Mouse (Mus musculus): ENCODE results near the gene Ect2. TPM values are rescaled to one million over a fixed set of nuclear protein-coding genes. Genes with fewer than 3 reads are reported as not detected.

Gene Ect2
- total and polyA plus RNA-seq, 2 experiments from 2014 or later, result 8.6 to 14.7 TPM

- no peak overlapping the region for H3K4me3 ChIP-seq (ENCODE audit: low read depth, low read length)
- no peak overlapping the region for H3K9ac ChIP-seq (replicated peaks; ENCODE audit: low read depth, low read length)
- 46% methylated on average over 13 of the region's 13 CpGs for WGBS
- no peaks in the 10 kb centered on the region for H3K4me1 ChIP-seq (ENCODE audit: control insufficient read depth, insufficient read depth)
- H3K36me3 ChIP-seq (replicated peaks; ENCODE audit: control insufficient read depth, insufficient read depth, low read length), result peaks cover 5% of the 10 kb centered on the region; the same call in 1 of the 2 replicates
- no peak for DNase-seq (ENCODE audit: low spot score)
- ATAC-seq (ENCODE audit: insufficient read depth, low read depth), result peak; percentile 76
- H3K27ac ChIP-seq (ENCODE audit: low read depth), result no peak overlapping the region
- TF ChIP-seq EP300 (IDR thresholded peaks at IDR 0.05; ENCODE audit: low read depth), result no peak
- TF ChIP-seq CTCF (IDR thresholded peaks at IDR 0.05; ENCODE audit: low read depth), result no peak
- H3K9me3 ChIP-seq (replicated peaks; ENCODE audit: control insufficient read depth, low read length), result no peaks in the 10 kb centered on the region
- H3K4me2 ChIP-seq (ENCODE audit: low read depth, low read length), result no peak overlapping the region
- no peaks in the 10 kb centered on the region for H3K27me3 ChIP-seq (ENCODE audit: control insufficient read depth, insufficient read depth, low read length)
These were observed 72.2 kb downstream of the Ect2 start for GRCm38 (mm10) chr3:27081229-27082060.

GRCm38 (mm10) chr3:27080061-27080770, 73.5 kb downstream of the Ect2 start:
- WGBS, result 49% methylated on average over 7 of the region's 7 CpGs
- Histone ChIP-seq H3K36me3 (replicated peaks; ENCODE audit: control insufficient read depth, insufficient read depth, low read length) (no peaks in the 10 kb centered on the region), H3K4me1 (ENCODE audit: control insufficient read depth, insufficient read depth) (no peaks in the 10 kb centered on the region), H3K9ac (replicated peaks; ENCODE audit: low read depth, low read length) (no peak overlapping the region), H3K27me3 (ENCODE audit: control insufficient read depth, insufficient read depth, low read length) (no peaks in the 10 kb centered on the region), H3K9me3 (replicated peaks; ENCODE audit: control insufficient read depth, low read length) (no peaks in the 10 kb centered on the region), H3K4me3 (ENCODE audit: low read depth, low read length) (no peak overlapping the region), H3K27ac (ENCODE audit: low read depth) (no peak overlapping the region), H3K4me2 (ENCODE audit: low read depth, low read length) (no peak overlapping the region)
- no peak for DNase-seq (ENCODE audit: low spot score)
- TF ChIP-seq EP300 (IDR thresholded peaks at IDR 0.05; ENCODE audit: low read depth) (no peak), CTCF (IDR thresholded peaks at IDR 0.05; ENCODE audit: low read depth) (no peak)
- no peak for ATAC-seq (ENCODE audit: insufficient read depth, low read depth)

GRCm38 (mm10) chr3:27073884-27074283, 79.8 kb downstream of the Ect2 start:
- Histone ChIP-seq H3K4me2 (ENCODE audit: low read depth, low read length) (no peak overlapping the region), H3K9ac (replicated peaks; ENCODE audit: low read depth, low read length) (no peak overlapping the region), H3K27me3 (ENCODE audit: control insufficient read depth, insufficient read depth, low read length) (no peaks in the 10 kb centered on the region), H3K4me3 (ENCODE audit: low read depth, low read length) (no peak overlapping the region), H3K4me1 (ENCODE audit: control insufficient read depth, insufficient read depth) (no peaks in the 10 kb centered on the region), H3K9me3 (replicated peaks; ENCODE audit: control insufficient read depth, low read length) (no peaks in the 10 kb centered on the region), H3K27ac (ENCODE audit: low read depth) (no peak overlapping the region), H3K36me3 (replicated peaks; ENCODE audit: control insufficient read depth, insufficient read depth, low read length) (no peaks in the 10 kb centered on the region)
- no peak for TF ChIP-seq CTCF (IDR thresholded peaks at IDR 0.05; ENCODE audit: low read depth)
- no peak for TF ChIP-seq EP300 (IDR thresholded peaks at IDR 0.05; ENCODE audit: low read depth)
- no peak for DNase-seq (ENCODE audit: low spot score)
- ATAC-seq (ENCODE audit: insufficient read depth, low read depth), result no peak
- 26% methylated on average over 2 of the region's 2 CpGs for WGBS

GRCm38 (mm10) chr3:27071706-27072105, 82.0 kb downstream of the Ect2 start:
- H3K27ac ChIP-seq (ENCODE audit: low read depth), result no peak overlapping the region
- WGBS, result 80% methylated on average over 4 of the region's 4 CpGs
- TF ChIP-seq EP300 (IDR thresholded peaks at IDR 0.05; ENCODE audit: low read depth), result no peak
- no peak for TF ChIP-seq CTCF (IDR thresholded peaks at IDR 0.05; ENCODE audit: low read depth)

GRCm38 (mm10) chr3:27070340-27070739, 83.3 kb downstream of the Ect2 start:
- no peak overlapping the region for H3K4me2 ChIP-seq (ENCODE audit: low read depth, low read length)
- ATAC-seq (ENCODE audit: insufficient read depth, low read depth), result no peak
- H3K9ac ChIP-seq (replicated peaks; ENCODE audit: low read depth, low read length), result no peak overlapping the region
- DNase-seq (ENCODE audit: low spot score), result no peak
- no peak overlapping the region for H3K27ac ChIP-seq (ENCODE audit: low read depth)
- WGBS, result 71% methylated on average over 9 of the region's 9 CpGs
- no peak overlapping the region for H3K4me3 ChIP-seq (ENCODE audit: low read depth, low read length)
- TF ChIP-seq EP300 (IDR thresholded peaks at IDR 0.05; ENCODE audit: low read depth) (no peak), CTCF (IDR thresholded peaks at IDR 0.05; ENCODE audit: low read depth) (no peak)
- no peaks in the 10 kb centered on the region for H3K9me3 ChIP-seq (replicated peaks; ENCODE audit: control insufficient read depth, low read length)
- no peaks in the 10 kb centered on the region for H3K36me3 ChIP-seq (replicated peaks; ENCODE audit: control insufficient read depth, insufficient read depth, low read length)
- no peaks in the 10 kb centered on the region for H3K27me3 ChIP-seq (ENCODE audit: control insufficient read depth, insufficient read depth, low read length)
- H3K4me1 ChIP-seq (ENCODE audit: control insufficient read depth, insufficient read depth), result no peaks in the 10 kb centered on the region

More at GRCm38 (mm10) chr3:27071706-27072105, 82.0 kb downstream of the Ect2 start:
- Histone ChIP-seq H3K9ac (replicated peaks; ENCODE audit: low read depth, low read length) (no peak overlapping the region), H3K9me3 (replicated peaks; ENCODE audit: control insufficient read depth, low read length) (no peaks in the 10 kb centered on the region), H3K27me3 (ENCODE audit: control insufficient read depth, insufficient read depth, low read length) (no peaks in the 10 kb centered on the region), H3K4me2 (ENCODE audit: low read depth, low read length) (no peak overlapping the region), H3K4me3 (ENCODE audit: low read depth, low read length) (no peak overlapping the region), H3K4me1 (ENCODE audit: control insufficient read depth, insufficient read depth) (no peaks in the 10 kb centered on the region), H3K36me3 (replicated peaks; ENCODE audit: control insufficient read depth, insufficient read depth, low read length) (no peaks in the 10 kb centered on the region)
- DNase-seq (ENCODE audit: low spot score) (no peak), ATAC-seq (ENCODE audit: insufficient read depth, low read depth) (no peak)

Data from heart, postnatal 0 days (tissue).